Mouse (Mus musculus) neural tube, embryonic 11.5 days (tissue): ENCODE results near the gene Maml1. TPM values are rescaled to one million over a fixed set of nuclear protein-coding genes. Genes with fewer than 3 reads are reported as not detected.

Experiments used
- ATAC-seq: fragments of 200-750 bp; cut with Nextera tagmentation; 2 replicates; pipeline ENCODE4 v1.8.0; 2017; ENCODE audit warnings: moderate number of reproducible peaks, mild to moderate bottlenecking, moderate TSS enrichment, moderate library complexity; ENCODE audit not compliant: insufficient read depth, low FRiP score, low TSS enrichment
- DNase-seq: peaks from one replicate; pipeline ENCODE4 v3.0.0-alpha.2; 2015; ENCODE audit warnings: low spot score
- H3K27ac ChIP-seq: fragments of 300-500 bp; sonication (generic); 2 replicates; pipeline ENCODE4 v1.5.1; 2014; ENCODE audit warnings: low read depth, mild to moderate bottlenecking, low read length
- H3K27me3 ChIP-seq: fragments of 300-500 bp; sonication (generic); 2 replicates; pipeline ENCODE4 v1.6.1; 2014; ENCODE audit warnings: mild to moderate bottlenecking, low read length, mixed read lengths; ENCODE audit not compliant: control insufficient read depth, insufficient read depth
- H3K36me3 ChIP-seq: fragments of 300-500 bp; sonication (generic); 2 replicates; pipeline ENCODE4 v1.6.1; 2014; ENCODE audit warnings: mild to moderate bottlenecking, low read length, moderate library complexity, mixed read lengths; ENCODE audit not compliant: control insufficient read depth, insufficient read depth
- H3K4me1 ChIP-seq: fragments of 300-500 bp; sonication (generic); 2 replicates; pipeline ENCODE4 v1.6.1; 2014; ENCODE audit warnings: low read length, mixed read lengths; ENCODE audit not compliant: control insufficient read depth, insufficient read depth
- H3K4me2 ChIP-seq: fragments of 300-500 bp; sonication (generic); 2 replicates; pipeline ENCODE4 v1.6.1; 2014; ENCODE audit warnings: low read depth, mild to moderate bottlenecking, moderate library complexity
- H3K4me3 ChIP-seq: fragments of 300-500 bp; sonication (generic); 2 replicates; pipeline ENCODE4 v1.5.1; 2014; ENCODE audit warnings: low read depth, low read length
- H3K9ac ChIP-seq: fragments of 300-500 bp; sonication (generic); 2 replicates; pipeline ENCODE4 v1.6.1; 2014; ENCODE audit warnings: mild to moderate bottlenecking, low read length
- H3K9me3 ChIP-seq: fragments of 300-500 bp; sonication (generic); 2 replicates; pipeline ENCODE4 v1.6.1; 2016; ENCODE audit warnings: low read length; ENCODE audit not compliant: control insufficient read depth
- WGBS: fragments of 180-500 bp; shearing (Covaris S2); extraction: QIAGEN DNeasy Blood & Tissue Kit; methylation state at CpG from one replicate; pipeline ENCODE4 v1.1.7; 2014; 5-methylcytosine and 5-hydroxymethylcytosine counted together
- polyA plus RNA-seq: library from polyadenylated mRNA; unstranded; fragments of >200 nt; fragmentation: Nextera tagmentation; extraction: Ambion mirVana; gene quantifications from 2 replicates; pipeline ENCODE4 v1.2.1, GENCODE M21; 2014

Maml1 gene
- polyA plus RNA-seq, 1 experiment from 2014 or later: 10.7 TPM

DNA sequence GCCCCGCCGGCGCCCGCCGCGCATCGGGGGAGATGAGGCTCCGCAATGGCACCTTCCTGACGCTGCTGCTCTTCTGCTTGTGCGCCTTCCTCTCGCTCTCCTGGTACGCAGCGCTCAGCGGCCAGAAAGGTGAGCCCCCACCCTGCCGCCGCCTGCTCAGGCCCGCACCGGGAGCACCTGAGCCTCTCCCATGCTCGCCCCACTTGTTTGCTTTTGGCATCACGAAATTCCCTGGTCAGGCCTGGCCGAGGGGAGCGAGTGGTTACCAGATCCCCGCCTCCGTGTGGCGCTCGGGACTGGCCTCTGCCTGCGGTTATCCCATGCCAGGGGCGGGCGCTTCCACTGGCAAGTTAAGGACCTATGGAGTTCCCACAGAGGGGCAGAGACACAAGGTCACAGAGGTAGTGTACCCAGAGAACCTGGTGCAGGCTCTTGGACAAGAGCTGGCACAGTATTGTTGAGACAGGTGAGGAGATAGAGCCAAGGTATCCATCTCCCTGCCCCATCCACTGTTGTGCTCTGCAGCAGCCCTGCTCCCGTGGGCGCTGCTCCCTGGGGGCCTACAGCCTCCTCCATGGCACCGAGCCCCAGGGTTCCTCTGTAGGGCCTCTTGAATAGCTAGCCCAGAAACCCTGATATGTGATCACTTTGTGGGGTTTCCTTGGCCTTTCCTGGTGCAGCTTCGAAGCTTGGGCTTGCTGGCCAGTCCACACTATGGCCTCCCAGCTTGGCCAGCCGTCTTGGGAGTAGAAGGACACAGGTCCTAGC lies 66.3 kb downstream of the Maml1 start:
- H3K9me3 ChIP-seq: no peaks in the 10 kb centered on the region
- peak overlapping the region; percentile 37 for H3K27ac ChIP-seq
- DNase-seq (peak; percentile 45), ATAC-seq (peak; percentile 28; the same call in 1 of the 2 replicates)
- 0 out of 2 replicates have a peak, but pooled peaks cover under 1% of the 10 kb centered on the region for H3K27me3 ChIP-seq
- H3K36me3 ChIP-seq: no peaks in the 10 kb centered on the region; the same call in 1 of the 2 replicates
- peak overlapping the region; percentile 97 for H3K4me2 ChIP-seq
- peak overlapping the region; percentile 91 for H3K4me3 ChIP-seq
- 2% methylated on average over 23 of the region's 34 CpGs for WGBS
- H3K9ac ChIP-seq: peak overlapping the region; percentile 92
- peaks cover 17% of the 10 kb centered on the region for H3K4me1 ChIP-seq

DNA sequence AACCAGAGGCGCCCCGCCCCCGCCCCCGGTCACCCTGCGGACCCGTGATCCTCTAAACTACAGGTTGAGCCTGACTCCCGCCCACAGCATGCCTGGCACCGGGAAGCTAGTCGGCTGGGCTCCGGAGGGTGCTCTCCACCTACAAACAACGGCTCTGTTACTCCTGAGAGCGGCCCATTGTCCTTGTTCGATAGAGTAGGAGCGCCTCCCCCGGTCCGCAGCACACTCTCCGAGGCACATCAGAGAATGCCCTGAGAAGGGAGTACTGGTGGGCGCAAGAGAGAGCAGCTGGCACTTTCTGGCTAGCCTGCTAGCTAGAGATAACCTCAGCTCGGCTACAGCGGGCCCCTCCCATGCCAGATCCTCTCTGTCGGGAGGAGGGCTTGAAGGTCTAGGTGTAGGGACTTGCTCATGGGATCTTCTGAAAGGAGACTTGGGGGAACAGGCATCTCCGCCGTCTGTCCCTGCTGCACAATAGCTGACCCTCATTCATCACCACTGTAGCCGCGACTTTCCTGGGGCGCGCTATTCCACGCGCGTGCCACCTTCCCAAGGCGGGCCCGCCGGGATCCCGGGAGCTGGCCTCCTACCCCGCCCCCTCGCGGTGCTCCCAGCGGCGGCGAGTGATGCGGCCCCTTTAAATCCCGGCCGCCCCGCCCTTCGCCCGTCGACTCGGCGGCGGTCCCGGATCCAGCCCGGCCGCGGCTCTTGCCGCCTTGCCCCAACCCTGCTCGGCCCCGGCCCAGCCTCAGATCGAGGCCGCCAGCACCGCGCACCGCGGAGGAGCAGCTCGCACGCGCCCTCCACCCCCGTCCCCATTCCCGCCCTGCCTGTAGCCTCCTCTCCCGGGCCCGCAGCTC lies 67.2 kb downstream of the Maml1 start:
- Histone ChIP-seq H3K27ac (peak overlapping the region; percentile 37), H3K27me3 (no peaks in the 10 kb centered on the region), H3K4me2 (peak overlapping the region; percentile 97), H3K9me3 (no peaks in the 10 kb centered on the region), H3K36me3 (no peaks in the 10 kb centered on the region), H3K4me1 (peaks cover 17% of the 10 kb centered on the region), H3K9ac (peak overlapping the region; percentile 92), H3K4me3 (peak overlapping the region; percentile 91)
- WGBS: under 1% methylated on average over 66 of the region's 70 CpGs
- ATAC-seq: peak; percentile 84
- DNase-seq: peak; percentile 86

- H3K9me3 ChIP-seq: no peaks in the 10 kb centered on the region
- H3K36me3 ChIP-seq: no peaks in the 10 kb centered on the region
- no peaks in the 10 kb centered on the region for H3K27me3 ChIP-seq
- DNase-seq: no peak
- peak overlapping the region; percentile 37 for H3K27ac ChIP-seq
- peak overlapping the region; percentile 92 for H3K9ac ChIP-seq
- H3K4me1 ChIP-seq: peaks cover 17% of the 10 kb centered on the region
- 7% methylated on average over 17 of the region's 17 CpGs for WGBS
- ATAC-seq: peak; percentile 27; the same call in 1 of the 2 replicates
- H3K4me2 ChIP-seq: peak overlapping the region; percentile 97
- peak overlapping the region; percentile 91 for H3K4me3 ChIP-seq
Measured at GRCm38 (mm10) chr11:50223783-50224662, 68.1 kb downstream of the Maml1 start.

- Histone ChIP-seq H3K27me3 (no peaks in the 10 kb centered on the region), H3K27ac (no peak overlapping the region), H3K9me3 (no peaks in the 10 kb centered on the region), H3K9ac (no peak overlapping the region), H3K36me3 (no peaks in the 10 kb centered on the region), H3K4me2 (no peak overlapping the region), H3K4me1 (peaks cover 10% of the 10 kb centered on the region), H3K4me3 (no peak overlapping the region)
- DNase-seq (no peak), ATAC-seq (no peak)
- 61% methylated on average over 7 of the region's 7 CpGs for WGBS
Measured at GRCm38 (mm10) chr11:50222559-50223276, 69.4 kb downstream of the Maml1 start.

DNA sequence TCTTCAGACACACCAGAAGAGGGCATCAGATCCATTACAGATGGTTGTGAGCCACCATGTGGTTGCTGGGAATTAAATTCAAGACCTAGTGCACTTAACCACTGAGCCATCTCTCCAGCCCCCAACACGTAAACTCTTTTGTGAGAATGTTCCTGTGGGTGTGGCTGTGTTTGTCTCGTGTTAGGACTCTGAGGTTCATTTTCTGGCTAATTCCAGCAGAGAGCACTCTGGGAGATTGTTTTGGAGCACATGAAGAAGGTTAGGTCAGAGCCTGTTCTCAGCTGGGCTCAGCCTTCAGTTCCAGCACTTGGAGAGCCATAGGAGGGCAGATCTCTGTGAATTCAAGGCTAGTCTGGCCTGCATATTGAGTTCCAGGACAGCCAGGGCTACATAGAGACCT lies 72.3 kb downstream of the Maml1 start:
- no peak for DNase-seq
- Histone ChIP-seq H3K27me3 (no peaks in the 10 kb centered on the region), H3K4me2 (no peak overlapping the region), H3K27ac (no peak overlapping the region), H3K9ac (no peak overlapping the region), H3K36me3 (no peaks in the 10 kb centered on the region), H3K9me3 (no peaks in the 10 kb centered on the region), H3K4me3 (no peak overlapping the region), H3K4me1 (peaks cover 3% of the 10 kb centered on the region; the same call in 1 of the 2 replicates)
- ATAC-seq: no peak
- WGBS: 46% methylated on average over 2 of the region's 2 CpGs

DNA sequence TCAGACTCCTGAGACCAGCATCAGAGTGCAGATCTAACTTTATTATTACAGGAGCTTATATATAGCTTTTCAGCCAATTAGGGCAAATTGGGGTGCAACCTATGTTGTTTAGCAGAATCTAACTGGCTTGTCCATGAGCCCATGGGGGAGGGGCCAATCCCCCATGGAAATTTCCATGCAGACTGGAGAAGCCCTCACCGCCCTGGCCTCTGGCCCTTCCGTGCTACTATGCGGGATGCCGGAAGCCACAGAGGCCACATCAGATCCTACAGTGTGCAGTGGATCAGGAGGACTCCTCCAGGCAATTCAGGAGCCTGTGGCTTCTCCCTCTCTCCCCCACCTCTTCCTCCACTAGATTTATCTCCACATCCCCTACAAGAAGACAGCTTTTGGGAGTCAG lies 74.3 kb downstream of the Maml1 start:
- Histone ChIP-seq H3K4me3 (no peak overlapping the region), H3K4me1 (no peaks in the 10 kb centered on the region), H3K36me3 (no peaks in the 10 kb centered on the region), H3K27ac (no peak overlapping the region), H3K9me3 (no peaks in the 10 kb centered on the region), H3K4me2 (no peak overlapping the region), H3K27me3 (no peaks in the 10 kb centered on the region), H3K9ac (no peak overlapping the region)
- DNase-seq: no peak
- ATAC-seq: no peak
- WGBS: 68% methylated on average over 4 of the region's 4 CpGs

DNA sequence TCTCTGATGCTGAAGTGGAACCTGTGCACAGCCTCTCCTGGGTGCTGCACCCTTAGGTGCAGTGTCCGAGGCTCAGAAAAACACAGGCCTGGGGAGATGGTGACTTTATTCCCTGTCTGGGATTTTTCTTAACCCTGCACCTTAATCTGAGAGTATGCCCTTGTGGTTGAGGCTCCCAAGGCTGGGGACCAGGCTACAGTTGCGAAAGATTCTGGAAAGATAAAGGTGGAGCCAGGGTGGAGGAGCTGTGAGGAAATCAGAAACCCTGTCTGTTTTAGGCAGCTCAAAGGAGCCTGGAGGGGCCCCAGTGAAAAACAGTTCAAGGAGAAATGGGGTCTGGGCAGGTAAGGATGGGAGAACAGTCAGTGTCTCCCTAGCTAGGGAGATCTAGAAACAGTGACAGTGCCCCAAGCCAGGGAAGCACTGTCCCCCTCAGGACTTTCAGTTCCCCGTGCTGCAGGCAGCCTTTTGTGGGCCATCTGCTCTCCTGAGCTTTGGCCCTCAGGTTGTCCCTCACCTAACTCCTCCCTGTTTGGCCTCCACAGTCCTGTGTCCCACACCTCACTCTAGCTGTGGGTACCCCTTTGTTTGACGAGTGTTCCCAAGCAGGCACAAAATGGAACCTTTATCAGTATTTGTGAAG lies 75.3 kb downstream of the Maml1 start:
- H3K4me1 ChIP-seq: no peaks in the 10 kb centered on the region
- no peak overlapping the region for H3K9ac ChIP-seq
- H3K27me3 ChIP-seq: no peaks in the 10 kb centered on the region
- DNase-seq: no peak
- H3K9me3 ChIP-seq: no peaks in the 10 kb centered on the region
- no peak overlapping the region for H3K4me3 ChIP-seq
- WGBS: 62% methylated on average over 4 of the region's 4 CpGs
- no peaks in the 10 kb centered on the region for H3K36me3 ChIP-seq
- no peak for ATAC-seq
- no peak overlapping the region for H3K4me2 ChIP-seq
- H3K27ac ChIP-seq: no peak overlapping the region
